Mouse (Mus musculus) megakaryocyte, embryonic 14.5 days (primary cell): ENCODE data around the gene Myo1a.

Experiments used
- FLI1 ChIP-seq: IDR thresholded peaks from 2 replicates; pipeline ENCODE4 v1.6.1; 2012; ENCODE audit warnings: low read length, inconsistent platforms, mixed read lengths
- GATA1 ChIP-seq: IDR thresholded peaks from 3 replicates; pipeline ENCODE4 v1.6.1; 2012; ENCODE audit warnings: mixed read lengths, low read length, inconsistent platforms, borderline replicate concordance

GRCm38 (mm10) chr10:127750136-127750777 lies 45.3 kb downstream of the Myo1a start:
- TF ChIP-seq FLI1 (no peak), GATA1 (no peak)
